Mouse (Mus musculus) layer of hippocampus, postnatal 36 days (tissue): ENCODE data around the gene Sp4. TPM values are rescaled to one million over a fixed set of nuclear protein-coding genes. Genes with fewer than 3 reads are reported as not detected.

Experiments used
- DNase-seq, 2 experiments: peaks; one replicate each; pipeline ENCODE4 v3.0.0; 2022
- total RNA-seq, 2 experiments: library from RNA; stranded (reverse); gene quantifications; 2 replicates each; pipeline ENCODE4 v1.2.3; 2021

Gene Sp4
- total RNA-seq, 2 experiments from 2014 or later = 28.1 to 30.0 TPM

DNA sequence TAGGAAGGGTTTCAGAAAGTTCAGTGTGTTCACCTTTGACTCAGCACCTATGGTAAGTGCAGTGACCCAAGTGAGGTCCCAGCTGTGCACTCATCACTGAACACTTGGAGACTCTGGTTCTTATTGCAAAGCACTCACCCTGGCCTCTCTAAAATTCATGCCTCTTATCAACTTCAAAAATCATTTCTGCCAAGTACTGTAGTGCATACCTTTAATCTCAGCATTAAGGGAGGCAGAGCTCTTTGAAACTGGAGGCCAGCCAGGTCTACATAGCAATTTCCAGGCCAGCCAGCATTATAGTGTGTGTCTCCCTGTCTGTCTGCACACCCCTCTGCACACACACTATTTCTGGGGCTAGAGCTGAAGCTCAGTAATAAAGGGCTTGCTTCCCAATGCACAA lies 36.3 kb downstream of the Sp4 start:
- no peak for DNase-seq

DNA sequence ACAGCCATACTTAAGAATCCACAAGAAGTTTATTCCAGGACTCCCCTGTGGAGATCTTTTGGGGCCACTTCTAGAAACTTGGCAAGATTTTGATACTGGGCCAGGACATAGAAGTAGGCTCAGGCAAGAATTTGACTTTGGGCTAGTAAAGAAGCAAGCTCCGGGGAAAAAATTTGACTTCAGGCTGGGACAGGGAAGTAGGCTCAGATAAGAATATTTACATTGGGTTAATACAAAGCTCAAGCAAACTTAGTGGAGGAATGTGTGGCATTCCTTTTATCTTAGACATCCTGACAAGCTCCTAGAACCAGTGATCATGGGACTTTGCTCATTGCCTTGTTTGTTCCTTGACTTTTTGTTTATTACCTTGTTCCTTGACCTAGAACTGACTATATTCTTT lies 37.4 kb downstream of the Sp4 start:
- DNase-seq = no peak

DNA sequence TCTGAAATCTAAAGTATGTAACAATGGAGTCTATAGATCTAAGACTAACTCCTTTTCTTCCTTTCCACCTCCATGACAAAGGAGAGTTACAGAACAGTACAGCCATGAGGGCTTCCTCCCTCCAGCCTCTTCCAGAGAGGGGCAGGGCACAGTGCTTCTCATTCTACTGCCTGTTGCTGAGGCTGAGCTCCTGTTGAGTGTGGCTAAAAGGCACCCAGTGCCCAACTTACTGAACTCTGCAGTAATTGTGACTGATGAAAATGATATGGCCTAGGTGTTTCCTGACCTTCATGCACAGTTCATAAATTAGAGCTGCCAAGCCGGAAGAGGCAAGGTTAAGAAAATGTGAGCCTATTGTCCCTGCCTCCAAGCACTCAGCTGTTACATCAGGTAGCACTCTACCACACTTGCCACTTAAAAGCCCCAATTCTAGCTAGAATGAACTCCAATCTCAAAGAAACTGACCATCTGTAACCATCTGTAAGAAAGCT lies 45.9 kb downstream of the Sp4 start:
- no peak for DNase-seq

DNA sequence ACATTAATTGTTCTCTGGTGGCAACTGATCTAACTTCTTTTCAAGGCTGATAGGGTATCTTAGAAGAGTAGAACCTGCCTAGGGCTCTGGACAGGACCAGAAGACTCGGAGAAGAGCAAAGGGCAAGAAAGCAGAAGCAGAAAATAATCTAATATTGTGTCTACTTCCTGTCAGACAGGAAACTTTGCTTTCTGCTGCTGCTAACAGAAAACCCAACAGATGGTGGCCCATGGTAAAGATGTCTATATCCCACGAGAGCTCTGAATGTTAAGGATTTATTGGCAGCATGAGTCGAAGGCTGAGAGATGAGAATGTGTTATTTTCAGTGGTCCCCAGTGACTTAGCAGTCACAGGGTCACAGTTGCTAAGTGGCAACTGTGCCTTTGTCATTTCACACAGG lies 80.1 kb downstream of the Sp4 start:
- no peak for DNase-seq

DNA sequence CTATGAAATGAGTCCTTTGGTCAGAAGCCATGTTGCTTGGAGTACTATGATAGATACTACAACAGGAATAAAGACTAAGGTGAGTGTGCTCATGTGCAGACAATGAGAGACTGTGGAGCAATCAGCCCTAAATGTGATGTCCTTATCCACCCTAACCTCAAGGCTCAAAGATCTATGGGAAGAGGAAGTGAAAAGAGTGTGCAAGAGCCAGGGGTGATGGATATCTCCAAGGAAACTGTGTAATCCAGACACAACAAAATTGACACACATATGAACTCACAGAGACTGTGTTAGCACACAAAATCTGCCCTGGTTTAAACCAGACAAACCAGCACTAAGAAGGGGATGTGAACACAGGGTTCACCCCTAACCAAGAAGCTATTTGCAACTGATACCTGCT lies 81.2 kb downstream of the Sp4 start:
- DNase-seq = no peak

DNA sequence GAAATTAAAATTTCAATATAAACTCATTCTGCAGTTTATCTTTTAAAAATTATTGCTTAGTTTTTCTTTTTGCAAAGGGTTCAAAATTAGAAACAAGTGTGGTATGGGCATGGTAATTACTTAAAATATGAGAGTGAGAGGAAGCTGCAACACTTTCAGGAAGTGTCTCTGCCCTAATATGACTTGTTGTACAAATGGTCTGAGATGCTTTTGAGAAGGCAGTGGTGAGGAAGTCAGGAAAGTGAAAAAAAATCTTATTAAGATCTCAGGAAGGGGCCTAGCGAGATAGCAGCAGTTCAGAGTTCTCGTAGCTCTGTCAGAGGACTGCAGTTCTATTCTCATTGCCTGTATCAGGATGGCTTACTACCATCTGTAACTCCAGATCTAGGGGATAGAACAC lies 89.1 kb downstream of the Sp4 start:
- DNase-seq = no peak

DNA sequence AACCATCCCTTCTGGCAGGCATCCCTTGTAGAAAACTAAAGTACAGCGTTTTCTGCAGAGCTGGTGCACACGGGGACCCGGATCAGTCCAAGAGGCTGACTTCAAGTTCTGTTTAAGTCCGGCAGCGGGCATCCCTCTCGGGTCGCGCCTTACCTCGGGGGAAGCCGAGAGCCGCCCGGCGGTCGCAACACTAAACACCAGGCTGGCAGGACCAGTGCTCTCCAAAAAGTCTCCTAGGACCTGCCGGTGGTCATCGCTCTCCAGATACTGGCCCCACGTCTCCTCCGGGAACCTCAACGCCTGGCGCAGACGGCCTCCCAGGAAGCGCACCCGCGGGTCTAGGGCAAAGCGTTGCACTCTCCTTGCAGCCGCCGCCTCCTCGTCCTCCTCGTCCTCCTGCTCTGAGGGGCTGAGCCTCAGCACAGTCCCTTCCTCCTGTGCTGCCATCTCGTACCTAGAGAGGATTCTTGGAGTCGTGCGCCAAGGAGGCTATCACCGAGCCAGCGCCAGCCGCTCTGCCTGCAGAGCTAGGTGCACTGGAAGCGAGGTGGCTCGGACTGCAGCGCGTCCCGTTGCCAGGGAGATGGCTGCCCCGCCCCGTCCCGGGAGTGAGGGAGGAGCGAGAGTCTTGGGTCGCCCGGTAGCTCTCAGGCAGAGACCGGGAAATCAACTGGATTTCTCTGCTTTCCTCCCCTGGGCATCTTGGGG lies 102.7 kb downstream of the Sp4 start, which contains the start of gene Dnah11:
Gene Dnah11, minus strand, starts transcription at position 658 of the 708 bp plus-strand sequence.
- peak; percentile 20 to 39 for DNase-seq

DNA sequence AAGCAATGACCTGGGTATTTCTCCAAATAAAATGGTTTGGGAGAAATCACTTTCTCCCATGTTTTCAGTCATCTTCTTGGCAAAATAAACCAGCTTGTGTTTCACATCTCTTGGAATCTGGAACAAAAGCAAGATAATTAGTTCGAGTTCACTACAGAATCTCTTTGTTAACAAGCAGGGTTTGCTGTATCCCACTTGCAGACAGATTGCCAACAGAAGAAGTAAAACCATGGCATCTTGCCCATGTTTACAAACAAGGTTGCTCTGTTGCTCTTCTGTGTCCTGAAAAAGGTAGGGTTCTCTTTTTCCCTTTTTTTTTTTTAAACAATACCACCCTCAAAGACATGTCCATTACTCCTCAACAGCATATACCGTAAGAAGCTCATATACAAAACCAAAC lies 104.7 kb downstream of the Sp4 start:
- no peak for DNase-seq

DNA sequence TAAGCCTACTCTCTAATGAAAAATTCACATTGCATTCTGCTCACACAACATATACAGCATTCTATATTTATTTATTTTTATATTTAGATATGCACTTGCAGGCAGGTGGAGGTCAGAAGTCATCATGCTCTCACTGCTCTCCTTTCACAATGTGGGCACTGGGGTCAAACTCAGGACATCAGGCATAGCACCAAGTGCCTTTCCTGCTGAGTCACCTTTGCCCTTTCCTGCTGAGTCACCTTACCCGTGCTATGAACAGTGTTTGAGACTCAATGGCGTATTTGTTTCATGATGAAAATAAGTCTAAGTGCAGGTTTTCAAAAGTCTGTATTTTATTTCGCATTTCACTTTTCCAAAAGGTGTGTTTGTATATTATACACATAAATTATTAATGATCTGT lies 111.7 kb downstream of the Sp4 start:
- DNase-seq = no peak

DNA sequence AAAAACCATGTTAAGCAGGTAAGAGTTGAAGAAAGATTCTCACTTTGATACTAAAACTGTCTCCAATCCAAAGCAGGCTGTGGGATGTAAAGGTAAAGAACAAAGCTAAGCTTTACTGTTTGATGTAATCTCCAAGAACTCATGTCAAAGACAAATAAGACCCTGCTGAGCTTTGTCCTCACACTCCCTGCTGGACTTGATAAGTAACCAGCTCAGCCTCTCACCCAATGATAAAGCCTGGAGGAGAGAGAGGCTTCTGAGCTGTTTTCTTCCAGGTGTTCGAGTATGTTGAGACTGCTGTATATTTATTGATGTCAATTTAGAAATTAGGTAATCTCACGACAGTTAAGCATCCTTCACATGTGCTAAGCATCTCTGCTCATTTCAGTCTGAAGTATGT lies 113.6 kb downstream of the Sp4 start:
- DNase-seq = no peak

DNA sequence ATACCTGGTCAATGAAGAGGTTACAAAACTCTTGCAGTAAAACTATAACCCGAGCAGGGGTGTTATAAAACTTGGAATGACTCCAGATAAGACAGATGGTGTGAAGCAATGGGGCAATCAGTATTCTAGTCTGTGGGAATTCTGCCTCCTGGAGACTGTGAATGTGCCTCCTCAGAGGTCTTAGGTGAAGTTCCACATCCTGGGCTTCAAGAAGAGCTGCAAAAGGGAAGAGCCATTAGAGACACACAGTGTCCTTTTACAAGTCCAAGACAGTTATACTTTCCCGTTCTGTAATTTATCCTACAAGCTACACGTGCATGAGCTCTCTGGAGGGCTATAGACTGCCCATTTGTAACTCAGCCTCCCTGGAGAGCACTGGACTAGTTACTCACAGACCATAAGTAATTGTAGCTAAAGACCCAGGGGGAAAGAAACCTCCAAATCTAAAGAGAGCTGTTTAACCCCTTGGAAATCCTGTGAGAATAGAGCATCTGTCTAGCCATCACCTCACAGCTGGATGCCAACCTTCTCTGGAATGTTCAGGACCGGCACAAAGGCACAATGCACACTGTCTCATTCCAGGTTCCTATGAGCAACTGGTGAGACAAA lies 114.3 kb downstream of the Sp4 start:
- DNase-seq = no peak

DNA sequence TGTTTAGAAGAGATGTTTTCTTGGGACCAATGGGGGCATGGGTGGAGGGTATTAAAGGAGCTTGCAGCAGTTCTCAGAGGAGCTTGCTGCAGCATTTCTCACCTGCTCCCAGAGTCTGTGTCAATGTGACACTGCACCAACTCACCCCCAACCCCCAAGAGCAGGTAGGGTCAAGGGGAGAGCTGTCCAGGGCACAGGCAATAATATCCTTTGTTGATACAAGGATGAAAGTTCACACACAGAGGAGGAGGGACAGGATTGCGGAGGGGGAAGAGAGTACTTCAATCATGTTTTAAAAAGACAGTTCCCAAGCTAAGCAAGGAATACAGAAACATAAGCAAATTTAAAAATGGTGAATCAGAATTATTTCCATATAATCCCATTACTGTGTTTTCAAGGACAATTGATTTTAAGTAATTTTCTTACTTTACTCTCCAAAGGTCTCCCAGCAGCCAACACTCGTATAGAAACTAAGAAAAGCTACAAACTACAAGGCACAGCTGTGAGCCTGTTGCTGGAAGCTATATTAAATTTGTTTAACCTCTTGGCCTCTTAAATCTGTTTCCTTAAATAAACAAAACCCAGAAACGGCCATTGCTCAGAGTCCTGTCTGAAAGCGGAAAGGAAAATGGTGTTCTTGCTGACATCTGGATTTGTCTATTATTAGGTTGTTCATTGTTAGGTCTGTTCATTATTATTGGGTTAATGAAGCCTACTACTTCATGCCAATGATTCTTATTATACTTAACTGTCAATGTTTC lies 114.9 kb downstream of the Sp4 start:
- no peak for DNase-seq

Other genes starting within 250 kb of the Sp4 start
- gene Dnah11, start 102.4 kb downstream of the Sp4 start, total RNA-seq = 1 to 10 TPM in 1 of 2 experiments, under 1 TPM in 1; 0.72 to 1.4 TPM